Mouse (Mus musculus): ENCODE measurements around the gene Ppfia2.

The Ppfia2 gene

DNA sequence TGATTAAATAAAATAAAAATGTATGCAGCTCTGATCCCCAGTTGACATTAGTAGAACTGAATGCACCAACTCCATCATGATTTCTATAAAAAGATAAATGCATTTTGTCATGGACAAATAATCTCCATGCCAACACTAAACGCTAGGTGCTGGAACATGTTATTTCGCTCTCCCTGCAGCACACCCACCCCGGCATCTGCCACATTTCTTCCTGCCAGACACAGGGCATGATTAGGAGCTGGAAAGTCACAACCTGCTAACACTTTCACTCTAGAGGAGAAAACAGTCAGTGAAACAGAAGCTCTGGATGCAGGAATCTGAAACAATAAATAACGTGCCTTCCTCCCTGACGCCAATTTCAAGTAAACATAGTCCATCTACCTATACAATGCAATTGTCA, 211.3 kb downstream of the Ppfia2 start:
- no peak for DNase-seq

DNA sequence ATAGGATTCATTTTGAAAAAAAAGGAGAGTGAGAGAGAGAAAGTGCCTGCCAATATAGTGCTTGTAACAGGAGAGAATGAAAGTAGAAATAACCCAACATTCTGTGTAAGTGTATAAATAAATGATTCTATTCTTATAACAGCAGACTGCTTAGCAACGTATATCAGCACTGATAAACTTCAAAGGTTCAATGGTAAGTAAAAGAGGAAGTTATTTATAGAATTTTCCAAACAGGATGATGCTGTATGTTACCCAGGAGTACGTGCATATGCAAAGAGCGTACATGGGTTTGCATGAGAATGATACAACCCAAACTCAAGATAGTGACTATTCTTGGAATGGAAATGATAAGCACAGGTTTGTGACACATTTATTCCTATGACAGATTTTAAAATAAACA, 215.4 kb downstream of the Ppfia2 start:
- no peak for DNase-seq

DNA sequence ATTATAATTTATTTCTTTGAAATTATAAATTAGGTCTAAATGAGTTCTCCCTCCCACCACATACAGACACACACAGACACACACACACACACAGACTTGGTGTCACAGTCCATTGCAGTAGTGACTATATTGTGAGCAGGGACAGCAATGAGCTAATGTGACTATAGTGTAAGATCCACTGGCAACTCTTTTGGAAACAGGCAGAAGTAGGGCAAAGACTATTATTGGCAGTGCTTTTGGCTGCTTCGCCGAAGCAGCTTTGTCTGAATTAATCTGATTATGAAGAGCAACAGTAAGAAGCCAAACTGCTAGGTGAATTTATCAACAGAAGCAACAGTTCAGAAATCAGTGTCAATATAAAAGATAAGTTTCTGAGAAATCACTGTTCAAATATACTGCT, 249.8 kb downstream of the Ppfia2 start:
- DNase-seq, result no peak

DNA sequence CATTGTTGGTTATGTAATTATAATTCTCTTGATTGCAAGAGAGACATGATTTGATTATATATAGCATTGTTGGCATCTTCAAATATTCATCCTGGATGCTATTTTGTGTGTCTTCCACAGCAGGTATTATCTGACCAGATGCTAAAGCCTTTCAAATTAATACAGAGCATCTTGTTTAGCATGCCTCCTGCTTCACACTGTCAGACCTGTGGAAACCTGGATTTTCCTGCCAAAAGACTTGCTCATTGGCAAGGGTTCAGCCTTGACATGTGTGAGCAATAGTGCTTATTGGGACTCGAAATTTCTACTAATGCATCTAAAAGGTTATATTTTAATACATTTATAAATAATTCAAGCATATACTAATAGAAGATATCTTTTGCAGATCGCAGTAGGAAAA, 262.1 kb downstream of the Ppfia2 start:
- no peak for DNase-seq

DNA sequence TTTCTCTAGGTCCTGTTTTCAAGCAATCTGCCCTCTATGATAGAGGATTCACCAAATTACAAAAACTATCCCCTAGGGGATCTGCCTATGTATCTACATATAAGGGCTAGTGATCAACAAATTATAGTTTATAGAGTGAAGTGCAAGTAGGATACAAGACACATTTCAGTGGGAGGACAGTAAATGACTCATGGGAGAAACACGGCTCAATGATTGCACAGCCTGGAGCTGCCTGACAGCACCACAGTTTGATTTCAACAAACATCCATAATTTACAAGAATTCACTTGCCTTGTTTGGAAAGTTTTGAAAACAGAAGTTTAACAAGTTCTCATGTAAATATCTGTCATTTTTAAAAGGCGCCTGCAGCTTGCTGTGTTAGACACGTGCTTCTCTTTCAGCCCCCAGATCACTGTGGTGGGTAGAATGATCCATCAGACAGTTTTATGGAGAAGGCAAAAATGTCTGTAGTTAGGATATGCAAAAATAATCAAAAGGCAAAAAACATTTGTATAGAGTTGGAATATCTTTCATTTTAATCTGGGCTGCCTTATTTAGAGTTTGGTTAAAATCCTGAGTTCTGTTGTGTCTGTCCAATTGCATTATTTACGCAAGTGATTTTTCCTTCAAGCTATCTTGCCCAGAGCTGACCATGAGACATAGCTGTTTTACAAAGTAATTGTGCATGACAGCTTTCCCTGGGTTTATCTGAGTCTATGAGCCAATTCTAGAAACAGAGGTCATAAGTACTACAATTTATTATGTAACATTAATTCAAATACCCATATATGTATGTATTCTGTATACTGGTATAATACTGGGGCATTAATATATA, 266.3 kb downstream of the Ppfia2 start:
- no peak for DNase-seq

DNA sequence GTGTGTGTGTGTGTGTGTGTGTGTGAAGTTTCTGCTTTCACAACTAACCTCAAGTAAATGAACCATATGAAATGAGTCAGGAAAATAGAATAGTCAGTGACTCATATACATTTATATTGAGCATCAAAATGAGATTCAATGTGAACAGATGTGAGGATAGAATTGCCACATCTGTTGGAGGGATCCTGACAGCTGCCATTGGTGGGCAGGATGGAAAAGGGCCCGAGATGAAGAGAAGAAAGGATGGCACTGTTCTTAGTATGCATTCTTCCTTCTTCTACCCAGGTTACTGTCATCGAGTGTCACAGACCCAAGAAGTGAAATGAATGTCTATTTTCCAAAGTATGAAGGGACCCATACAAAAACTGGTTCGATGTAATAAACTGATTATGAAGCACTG, 268.1 kb downstream of the Ppfia2 start:
- no peak for DNase-seq

DNA sequence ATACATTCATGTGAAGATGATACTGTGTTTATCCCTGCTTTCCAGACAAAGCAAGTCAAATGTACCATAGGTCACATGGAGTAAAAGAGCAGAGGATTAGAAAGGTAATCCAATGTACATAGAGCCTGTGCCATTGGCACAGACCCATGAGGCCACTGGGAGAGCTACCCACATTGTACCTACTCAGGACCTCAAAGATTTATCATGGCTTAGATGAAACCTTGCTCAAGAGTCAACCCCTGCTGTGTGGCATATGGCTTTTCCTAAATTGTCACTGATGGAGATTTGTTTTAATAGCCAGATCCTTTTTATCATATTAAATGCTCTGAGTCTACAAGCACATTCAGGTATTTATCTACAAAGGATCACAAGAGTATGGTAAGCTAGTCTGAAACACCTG, 274.8 kb downstream of the Ppfia2 start:
- no peak for DNase-seq

DNA sequence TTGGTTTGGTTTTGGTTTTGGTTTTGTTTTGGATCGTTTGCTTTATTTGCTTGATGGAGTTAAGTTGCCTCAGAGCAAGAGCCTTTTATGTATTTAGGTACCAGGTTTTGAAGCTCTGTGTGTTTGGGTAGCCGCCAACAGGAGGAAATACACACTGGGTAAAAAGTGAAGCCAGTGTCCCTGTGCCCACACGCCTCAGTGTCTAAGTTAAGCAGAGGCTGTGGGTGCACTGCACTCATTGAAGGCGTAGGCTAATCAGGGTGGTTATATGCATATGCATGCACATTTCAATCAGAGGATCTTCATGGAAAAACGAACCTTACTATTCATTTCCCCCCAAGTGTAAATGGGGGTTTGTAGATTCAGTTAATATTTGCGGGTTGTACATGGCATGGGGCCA, 290.9 kb downstream of the Ppfia2 start:
- DNase-seq, result no peak

DNA sequence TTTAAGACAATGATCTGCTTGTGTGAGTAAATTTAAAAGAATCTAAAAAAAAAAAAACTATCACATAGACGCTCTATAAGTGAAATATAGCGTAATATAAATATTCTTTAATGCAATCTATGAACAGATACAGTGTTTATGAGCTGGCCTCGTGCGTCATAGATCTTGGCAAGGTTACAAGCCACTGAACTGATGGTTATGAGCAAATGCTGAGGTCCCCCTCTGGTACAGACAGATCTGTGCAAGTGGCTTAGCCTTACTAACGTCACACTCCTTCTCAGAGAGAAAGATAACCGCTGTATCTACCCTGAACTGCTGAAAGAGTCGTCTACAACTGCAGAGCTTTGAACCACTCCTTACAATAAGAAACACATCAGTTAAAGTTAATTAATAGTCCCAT, 293.6 kb downstream of the Ppfia2 start:
- DNase-seq, result no peak

DNA sequence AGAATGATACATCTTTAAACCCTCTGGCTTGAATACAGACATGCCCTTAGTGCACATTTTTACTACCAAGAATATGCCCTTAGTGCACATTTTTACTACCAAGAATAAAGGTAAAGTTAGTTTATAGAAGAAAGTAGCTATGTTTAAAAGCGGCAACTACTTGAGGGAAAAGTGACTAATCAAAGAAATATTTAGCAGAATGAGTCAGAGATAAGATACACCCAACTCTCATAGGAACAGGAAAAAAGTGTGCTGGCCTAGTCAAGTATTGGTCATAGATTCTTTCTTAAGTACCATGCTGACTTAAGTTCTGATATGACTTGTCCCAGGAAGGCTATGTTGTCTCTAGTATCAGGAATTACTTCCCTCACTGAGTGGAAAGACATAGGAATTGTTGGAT, 305.4 kb downstream of the Ppfia2 start:
- DNase-seq, result no peak

DNA sequence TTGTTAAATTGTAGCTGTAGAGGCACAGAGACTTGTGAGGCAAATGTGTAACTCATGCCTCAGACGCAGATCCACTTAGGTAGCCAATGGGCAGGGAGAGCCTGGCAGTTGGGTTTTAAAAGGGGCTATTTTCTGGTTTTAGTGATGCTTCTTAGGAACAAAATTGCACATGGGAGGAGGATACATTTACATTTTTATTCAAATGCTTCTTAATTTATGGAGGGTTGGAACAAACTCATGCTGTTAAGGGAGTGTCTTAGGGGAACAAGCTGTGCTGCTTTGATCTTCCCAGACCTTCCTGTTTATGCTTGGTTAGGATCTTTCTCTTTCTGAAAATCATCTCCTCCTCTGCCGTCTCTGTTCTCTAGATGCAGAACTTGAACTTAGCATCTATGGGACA, 345.3 kb downstream of the Ppfia2 start:
- no peak for DNase-seq

DNA sequence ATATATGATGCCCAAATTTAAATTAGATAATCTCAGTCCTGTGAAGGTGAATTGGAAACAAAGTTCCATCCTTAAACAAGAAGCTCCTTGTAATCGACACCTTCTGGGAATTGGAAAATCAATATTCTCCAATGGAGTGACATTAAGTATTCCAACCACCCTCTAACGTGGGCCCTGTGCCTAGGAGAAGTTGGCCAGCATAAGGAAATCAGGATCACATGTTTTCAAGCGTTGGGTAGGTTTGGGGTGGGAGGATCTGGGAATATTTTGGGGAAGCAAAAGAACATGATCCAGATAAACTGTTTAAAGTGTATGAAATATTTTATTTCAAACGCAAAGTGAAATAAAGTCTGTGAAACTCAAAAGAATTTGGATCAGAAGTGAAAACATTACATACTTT, 348.2 kb downstream of the Ppfia2 start:
- DNase-seq, result no peak

DNA sequence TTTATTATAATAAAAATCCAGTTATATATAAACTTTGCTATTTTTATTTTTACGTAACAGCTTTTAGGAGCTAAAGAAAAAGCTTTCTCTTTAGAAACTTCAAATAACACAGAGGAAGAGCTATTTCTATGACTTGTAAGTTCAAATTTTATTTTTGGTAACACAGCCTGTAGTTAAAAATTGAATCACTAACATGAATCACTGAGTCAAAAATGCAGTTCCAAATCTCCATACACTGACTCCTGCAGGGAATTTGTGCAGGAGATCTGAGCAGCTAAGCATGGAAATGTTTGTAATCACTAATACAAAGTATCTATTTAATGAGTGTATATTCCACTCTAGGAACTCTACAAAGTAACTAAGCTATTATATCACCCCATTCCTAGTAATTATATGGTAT, 354.1 kb downstream of the Ppfia2 start:
- DNase-seq, result no peak

DNA sequence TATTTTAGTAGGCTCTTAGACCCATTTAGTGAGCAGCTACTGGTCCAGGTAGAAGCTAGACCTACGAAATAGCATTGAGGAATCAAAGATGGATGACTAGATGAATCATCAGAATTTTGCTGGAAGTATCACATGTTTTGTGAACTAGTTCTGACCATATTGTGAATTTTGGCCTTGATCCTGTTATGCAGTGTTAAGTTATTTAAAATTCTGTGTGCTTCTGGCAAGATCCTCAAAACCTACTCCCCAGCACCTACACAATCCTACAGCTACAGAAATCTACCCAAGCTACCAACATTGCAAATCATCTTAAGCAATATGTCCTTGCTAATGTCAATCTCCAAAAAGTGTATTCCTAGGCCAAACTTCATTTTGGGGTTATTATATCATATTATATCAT, 368.3 kb downstream of the Ppfia2 start:
- DNase-seq, result no peak

DNA sequence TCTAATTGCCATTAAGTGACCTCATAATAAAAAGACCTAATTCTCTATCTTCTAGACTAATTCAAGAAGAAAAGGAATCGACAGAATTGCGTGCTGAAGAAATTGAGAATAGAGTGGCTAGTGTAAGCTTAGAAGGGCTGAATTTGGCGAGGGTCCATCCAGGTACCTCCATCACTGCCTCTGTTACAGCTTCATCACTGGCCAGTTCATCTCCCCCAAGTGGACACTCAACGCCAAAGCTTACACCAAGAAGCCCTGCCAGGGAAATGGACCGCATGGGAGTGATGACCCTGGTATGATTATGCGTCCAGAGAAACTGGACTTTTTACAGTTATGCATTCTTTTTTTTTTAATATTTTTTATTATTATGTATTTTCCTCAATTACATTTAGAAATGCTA, 388.0 kb downstream of the Ppfia2 start:
- no peak for DNase-seq

DNA sequence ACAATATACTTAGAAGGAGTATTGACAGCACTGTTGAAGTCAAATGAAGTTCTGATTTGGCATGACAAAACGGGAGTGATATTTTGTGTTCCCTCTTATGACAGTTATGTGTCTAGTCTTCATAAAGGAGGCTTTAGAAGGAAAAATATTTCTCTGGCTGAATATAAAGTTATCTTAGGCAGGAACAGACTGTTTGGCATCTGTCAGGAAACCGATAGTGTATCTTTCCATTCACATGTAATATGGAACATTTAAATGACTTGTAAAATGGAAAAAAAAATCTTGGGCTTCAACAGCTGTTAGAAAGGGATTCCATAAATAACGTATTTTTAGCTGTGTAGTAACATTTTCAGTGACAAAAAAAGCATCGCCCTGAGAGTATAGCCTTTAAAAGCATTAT, 400.1 kb downstream of the Ppfia2 start:
- DNase-seq, result no peak

DNA sequence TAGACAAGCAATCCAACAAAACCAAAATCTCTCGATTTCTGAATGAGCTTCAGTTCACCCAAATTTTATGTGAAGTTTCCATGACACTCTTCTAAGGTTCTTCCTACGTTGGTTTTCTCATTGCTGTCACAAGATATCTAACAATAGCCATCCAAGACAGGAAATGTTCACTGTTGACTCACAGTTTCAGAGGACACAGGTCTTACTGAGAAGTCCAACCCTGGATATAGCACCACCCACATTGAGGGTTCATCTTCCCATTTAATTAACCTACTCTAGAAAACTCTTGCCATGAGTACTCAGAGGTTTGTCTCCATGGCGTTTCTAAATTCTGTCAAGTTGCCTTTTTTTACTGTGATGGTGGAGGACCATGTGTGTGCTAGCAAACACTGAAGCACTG, 401.7 kb downstream of the Ppfia2 start:
- DNase-seq, result no peak

DNA sequence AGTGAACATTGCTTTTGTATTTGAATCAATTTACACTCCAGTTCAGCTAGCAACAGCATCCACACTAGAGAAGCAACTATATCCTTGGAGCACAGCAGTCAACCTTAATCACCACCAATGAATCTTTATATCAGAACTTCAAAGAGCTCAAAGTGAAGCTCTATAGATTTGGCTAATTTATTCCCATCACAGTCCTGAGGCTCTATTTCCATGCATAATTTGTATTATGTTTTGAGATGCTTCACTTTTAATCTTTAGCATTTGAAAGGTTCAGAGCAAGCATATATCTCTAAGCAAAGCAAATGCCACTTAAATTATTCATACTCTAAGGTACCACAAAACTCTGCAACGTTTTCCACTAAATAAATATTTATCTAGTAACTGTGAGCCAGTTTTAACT, 402.6 kb downstream of the Ppfia2 start:
- no peak for DNase-seq

DNA sequence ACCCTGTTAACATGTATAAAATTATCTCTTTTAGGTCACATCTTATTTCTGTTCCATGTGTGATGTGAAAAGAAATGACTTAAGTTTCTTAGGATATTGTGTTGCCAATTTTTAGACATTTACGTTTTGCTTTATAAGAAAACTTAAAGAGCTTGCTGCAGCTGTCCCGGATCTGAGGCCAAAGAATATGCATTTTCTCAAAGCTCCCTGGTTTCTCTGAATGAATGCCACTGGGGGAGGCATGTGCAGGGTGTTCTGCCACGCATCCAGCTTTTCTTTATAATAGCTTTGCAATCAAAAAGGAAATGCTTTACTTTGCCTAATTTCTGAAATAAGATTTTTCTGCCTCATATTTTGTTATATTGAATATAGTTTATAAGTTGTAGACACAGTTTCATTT, 411.2 kb downstream of the Ppfia2 start:
- DNase-seq, result no peak

DNA sequence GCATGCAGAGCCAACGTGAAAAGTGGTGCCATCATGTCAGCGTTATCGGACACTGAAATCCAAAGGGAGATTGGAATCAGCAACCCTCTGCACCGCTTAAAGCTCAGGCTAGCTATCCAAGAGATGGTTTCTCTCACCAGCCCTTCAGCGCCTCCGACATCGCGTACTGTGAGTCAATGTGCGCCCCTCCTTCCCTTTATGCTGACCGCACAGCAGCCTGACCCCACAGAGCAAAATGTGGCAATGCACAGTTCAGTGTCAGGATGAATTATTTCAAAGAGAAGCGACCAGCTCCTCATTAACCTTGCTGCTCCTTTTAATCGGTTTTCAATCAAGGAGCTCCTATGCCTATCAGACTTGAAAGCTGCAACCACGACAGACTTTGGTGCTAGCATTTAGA, 426.2 kb downstream of the Ppfia2 start:
- no peak for DNase-seq

DNA sequence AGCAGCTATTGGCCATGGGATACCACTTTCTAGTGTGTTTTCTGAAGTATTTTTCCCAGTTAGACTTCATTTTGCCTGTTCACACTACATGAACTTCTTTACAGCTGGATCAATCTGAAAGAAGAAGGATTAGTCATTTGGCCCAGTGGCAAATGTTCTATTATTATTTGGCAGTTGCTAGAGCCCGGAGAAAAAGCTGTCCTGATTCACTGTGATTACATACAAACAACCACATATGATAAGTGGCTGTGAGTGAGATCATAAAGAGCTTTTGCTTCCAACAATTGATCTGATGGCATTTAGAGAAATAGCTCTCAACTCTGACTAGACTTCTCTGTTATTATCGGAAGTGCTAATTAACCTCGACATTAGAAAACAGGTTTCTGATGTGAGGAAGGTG, 440.0 kb downstream of the Ppfia2 start:
- no peak for DNase-seq

DNA sequence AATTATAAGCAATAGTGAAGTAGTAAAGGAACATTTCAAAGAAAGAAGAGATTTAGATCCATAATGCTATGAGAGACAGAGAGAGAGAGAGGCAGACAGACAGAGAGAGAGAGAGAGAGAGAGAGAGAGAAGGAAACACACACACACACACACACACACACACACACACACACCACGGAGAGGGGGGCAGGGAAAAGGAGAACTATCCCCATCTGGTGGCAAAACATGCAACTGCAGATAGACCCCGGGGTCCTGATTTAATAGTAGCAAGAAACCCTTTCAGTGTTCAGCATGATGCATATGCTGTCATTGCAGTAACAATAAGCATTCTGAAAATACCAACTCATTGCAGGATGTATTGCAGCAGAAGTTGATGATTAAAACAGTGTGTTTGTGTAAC, 442.9 kb downstream of the Ppfia2 start:
- DNase-seq, result no peak

DNA sequence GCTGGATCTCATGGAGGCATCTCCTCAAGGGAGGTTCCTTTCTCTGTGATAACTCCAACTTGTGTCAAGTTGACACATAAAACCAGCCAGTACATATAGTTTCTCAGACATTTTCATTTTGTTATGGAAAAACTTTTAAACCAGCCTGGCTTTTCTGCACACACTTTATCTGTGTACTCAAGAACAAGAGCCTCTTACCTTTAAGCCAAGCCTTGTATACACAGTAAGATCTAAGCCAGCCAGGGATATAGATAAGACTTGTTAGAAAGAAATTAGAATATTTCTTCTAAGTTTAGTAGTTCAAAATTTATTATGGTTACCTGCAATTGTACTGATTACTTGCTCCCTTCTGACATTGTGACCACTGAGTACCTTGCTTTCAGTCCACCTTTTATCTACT, 444.1 kb downstream of the Ppfia2 start:
- no peak for DNase-seq

DNA sequence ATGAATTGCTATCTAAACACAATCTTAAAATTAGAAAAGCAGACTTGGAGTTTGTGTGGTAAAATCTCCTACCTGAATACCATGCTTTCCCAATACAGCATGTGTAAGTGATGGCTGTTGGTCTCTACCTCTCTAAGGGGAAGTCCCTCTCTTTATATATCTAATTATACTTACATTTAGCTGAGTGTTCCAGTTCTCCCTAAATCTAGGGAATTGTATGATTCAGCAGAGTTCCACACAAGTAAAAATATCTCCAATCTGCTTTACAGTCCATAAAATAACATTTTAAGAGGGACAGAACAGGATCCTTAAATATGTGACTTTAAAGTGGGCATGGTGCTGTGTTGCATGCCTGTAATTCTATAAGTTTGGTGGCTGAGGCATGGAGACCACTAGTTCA, 444.7 kb downstream of the Ppfia2 start:
- DNase-seq, result no peak

DNA sequence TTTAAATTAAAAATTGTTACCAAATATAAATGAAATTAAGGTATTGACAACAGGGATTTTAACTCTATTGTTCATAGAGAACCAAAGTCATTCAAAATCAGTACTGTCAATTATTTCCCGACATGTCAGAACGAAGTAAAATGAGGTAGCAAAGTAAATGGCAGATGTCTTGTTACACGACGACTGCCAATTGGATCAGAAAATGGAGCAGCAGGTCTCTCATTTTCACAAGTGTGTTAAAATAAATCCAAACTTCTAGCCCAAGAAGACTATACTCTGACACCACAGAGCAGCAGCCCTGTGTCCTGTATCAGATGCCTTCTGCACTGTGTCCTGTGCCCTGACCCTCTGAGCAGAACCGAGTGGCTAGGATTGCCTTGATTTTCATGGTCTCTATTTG, 454.2 kb downstream of the Ppfia2 start:
- DNase-seq, result no peak

DNA sequence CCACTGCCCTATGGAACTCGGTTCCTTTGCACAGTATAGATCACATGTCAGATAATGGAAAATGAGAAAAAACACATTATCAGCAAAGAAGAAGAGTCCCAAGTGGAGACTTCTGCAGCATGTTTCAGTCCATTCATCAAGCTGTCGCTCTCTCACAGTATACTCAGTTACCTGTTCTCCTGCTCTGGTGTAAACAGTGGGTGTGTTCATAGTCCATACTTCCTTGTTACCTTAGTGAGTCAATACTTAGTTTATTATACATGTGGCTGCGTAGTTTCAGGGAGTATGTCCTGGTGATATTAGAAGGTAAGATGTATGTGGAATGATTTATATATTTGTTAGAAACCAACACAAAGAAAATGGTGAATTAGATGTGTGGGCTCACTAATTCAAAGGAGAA, 454.7 kb downstream of the Ppfia2 start:
- DNase-seq, result no peak
